Mouse (Mus musculus): Measurements from ENCODE around the gene Rnf5.

Rnf5 gene

DNA sequence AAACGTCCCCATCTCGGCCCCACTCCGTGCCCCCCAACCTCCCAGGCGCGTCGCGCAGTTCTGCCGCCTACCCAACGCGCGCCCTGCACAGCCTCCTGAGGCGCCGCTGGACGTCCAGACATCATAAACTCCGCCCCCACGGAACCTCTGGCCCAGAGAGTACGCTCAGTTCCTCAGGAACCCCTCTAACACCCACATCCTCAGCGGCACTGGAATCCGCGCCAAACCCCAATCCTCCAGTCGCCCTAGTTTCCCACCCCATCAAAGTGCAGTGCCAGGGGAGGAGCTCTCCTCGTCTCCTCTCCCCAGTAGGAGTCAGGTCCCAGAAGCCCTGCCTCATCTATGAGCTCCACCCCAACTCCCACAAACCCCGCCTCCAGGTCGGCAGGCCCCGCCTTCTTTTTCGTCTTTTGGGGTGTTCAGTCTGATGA lies 28.8 kb upstream of the Rnf5 start:
- peak; percentile 47 for DNase-seq (ENCODE audit: extremely low spot score, low spot score)

DNA sequence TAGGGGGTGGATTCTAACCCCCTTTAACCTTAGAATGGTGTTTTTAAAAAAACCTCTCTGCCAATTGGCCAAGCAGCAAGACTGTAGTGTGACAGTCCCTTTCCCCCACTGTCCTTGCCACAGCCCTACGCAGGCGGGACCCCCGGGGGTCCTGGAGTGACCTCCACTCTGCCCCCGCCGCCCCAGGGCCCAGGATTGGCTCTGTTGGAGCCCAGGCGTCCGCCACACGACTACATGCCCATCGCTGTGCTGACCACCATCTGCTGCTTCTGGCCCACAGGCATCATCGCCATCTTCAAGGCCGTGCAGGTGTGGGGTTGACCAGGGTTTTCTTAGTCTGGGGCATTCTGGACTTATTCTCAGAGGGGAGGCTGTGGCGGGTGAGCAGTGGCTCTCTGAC lies 28.2 kb upstream of the Rnf5 start:
- no peak for DNase-seq (ENCODE audit: extremely low spot score, low spot score)

DNA sequence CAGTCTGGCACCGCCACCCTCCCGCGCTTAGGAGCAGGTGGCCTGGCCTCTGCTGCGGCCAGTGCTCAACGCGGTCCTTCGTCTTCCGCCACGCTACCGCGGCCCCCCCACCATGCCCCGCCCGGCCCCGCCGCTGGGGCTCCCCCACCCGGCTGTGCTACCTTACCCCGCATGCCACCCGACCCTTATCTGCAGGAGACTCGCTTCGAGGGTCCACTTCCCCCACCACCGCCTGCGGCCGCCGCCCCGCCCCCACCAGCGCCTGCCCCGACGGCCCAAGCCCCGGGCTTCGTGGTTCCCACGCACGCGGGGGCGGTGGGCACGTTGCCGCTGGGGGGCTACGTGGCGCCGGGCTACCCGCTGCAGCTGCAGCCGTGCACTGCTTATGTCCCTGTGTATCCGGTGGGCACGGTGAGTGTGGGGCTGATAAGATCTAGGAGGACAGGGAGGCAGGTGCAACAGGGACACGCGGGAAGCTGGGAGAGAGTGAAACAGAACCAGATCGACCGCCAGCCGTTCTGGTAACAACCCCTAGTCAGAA lies 27.3 kb upstream of the Rnf5 start:
- no peak for DNase-seq (ENCODE audit: extremely low spot score, low spot score)

DNA sequence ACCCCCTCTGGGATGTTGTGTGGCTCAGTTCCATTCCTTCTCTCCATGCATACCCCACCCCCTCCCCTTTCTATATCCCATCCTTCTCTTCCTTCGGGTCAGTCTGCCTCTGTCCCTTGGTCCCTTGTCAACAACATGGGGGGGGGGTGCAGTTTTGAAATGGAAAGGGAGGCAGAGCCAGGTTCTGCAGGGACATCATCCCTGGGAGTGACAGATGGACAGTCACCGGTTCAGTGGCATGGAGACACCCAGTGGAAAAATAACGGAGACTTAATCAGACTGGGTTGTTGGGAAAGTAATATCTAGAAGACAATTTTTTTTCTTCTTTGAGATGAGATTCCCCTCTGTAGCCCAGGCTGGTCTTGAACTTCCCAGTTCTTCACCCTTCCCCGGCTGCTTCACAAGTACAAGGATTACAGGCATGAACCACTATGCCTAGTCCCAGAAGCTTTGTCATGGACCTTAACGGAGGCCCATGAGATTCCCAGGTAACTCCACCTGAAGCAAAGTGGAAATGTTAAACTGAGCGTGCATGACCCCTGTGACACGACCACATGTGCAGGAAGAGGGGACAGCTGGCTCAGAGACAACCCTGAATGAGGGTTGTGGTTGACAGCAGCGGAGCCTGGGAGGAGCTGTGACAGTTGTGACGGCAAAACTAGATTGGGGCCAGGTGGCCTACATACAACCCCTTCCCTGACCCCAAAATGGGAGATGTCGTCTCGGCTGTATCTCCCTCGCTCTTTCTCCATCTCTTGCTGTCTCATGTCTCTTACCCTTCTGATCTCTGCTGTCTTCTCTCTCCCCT lies 26.5 kb upstream of the Rnf5 start:
- DNase-seq (ENCODE audit: extremely low spot score, low spot score): no peak

DNA sequence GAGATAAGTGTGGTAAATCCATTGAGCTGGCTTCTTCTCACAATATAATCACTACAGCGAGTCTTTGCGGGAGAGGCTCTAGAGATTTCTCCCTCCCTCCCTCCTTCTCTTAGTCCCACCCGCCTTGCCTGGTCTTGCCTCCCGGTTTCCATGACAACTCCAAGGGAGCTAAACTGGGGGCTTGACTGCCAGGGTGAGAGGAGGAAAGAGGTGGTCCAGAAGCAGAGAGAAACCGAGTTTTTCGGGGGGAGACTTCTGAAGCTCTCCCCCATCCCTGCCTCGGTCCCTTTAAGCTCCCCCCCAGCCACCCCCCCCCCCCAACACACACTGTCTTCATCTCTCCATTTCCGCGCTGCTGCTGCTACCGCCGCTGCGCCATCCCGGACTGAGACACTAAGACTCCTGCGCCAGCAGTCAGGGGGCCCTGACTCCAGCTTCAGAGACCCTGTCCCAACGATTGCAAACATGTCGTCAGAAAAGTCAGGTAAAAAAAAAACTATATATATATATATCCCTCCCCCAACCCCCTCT lies 25.8 kb upstream of the Rnf5 start, which contains the start of gene Prrt1:
TSS of gene Prrt1 (plus strand) at position 313 of the 531 bp plus-strand sequence.
- DNase-seq (ENCODE audit: extremely low spot score, low spot score): peak; percentile 42

DNA sequence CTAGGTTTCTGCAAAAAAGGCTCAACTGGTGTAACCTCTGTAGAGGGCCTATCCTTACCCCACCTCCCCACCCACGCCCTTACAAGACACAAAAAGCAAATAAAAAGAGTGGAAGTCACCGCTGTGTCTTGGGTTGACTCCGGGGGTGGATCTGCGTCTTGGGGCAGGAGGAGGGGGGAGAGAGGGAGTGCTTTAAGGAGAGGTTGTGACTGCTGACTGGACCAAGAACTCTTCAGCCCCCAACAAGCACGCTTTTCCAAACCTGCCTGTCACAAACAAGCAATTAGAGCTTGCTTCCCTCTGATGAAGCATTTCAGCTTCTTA lies 25.1 kb upstream of the Rnf5 start:
- no peak for DNase-seq (ENCODE audit: extremely low spot score, low spot score)

DNA sequence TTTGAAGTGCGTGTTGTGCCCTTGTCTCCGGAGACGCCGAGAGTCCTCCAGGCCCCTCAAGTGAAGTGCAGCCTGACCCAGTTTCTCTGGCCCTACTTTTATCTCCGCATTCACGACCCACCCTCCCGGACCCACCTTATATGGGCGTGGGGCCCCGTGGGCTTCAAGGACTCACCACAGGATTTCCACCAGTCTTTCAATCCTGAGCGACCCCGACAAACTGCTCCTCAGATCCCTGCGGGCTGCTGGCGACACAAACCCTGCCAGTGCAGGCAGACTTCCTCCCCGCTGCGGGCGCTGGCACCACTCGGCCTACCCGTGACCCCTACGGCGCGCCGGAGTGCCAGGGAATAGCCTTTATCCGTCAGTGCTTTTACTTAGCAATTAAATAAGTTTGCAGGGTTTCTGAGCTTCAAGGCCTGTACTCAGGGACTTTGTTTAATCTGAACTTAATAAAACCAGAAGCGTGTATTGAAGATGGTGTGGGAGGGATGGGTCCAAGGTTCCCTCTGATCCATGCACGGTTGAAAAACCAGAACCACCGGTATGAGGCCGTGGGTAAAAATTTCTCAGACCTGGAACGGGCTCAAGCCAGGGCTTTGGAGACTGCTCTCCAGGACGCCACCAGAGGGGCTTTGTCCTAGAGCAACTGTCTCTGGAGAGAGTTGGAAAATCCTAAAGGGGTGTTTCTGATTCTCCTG lies 24.6 kb upstream of the Rnf5 start, which contains the start of gene Ppt2:
TSS of gene Ppt2 (minus strand) at position 568 of the 701 bp plus-strand sequence.
- no peak for DNase-seq (ENCODE audit: extremely low spot score, low spot score)

DNA sequence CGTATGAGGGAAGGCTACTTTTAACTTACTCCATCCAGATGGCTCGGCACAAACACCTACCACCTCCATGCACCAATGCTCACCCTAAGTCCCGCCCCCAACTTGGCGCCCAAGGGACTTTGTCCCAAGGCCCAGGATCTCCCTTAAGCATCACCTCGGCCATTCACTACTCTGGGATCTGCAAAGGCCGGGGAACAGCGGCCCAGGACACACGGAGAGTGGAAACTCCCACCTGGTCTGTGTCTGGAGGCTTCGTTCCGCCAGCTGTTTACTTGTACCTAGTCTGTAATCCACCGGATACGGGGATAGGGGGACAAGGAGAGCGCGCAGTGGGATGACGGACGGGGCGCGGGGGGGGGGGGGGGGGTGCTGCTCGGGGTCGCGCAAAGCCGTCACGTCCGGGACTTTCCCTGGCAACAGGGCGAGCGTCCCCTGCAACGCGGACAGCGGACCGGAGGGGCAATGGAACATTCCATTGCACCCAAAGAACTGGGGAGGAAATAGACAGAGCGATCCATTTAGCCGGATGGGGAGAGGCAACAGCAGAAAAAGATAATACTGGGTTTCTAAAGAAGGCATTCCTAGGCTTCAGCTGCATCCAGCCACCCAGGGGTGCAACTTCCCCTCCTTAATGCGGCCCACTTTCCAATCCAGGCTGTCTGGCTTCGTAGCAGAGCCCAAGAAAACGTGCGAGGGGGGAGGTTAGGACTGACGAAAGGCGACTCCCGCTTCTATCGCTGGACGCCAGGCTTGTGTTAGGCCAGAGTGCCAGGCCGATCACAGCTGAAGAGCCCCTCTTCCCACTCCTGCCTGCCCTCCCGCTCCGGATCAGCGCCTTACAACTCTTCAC lies 23.8 kb upstream of the Rnf5 start:
- peak; percentile 90 for DNase-seq (ENCODE audit: extremely low spot score, low spot score)

DNA sequence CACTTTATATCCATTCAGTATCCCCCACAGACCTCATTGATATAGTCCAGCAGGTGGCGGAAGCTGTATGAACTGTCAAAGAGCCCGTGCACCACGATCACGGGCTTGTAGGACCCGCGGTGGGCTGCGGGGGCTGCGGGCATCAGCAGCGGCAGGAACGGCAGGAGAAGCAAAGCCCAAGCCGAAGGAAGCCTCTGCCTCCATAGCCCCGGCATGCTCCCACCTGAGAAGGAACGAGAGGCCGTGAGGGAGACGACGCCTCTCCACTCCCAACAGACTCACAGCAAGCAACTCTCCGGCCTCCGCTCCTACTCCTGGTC lies 23.2 kb upstream of the Rnf5 start:
- peak; percentile 57 for DNase-seq (ENCODE audit: extremely low spot score, low spot score)

DNA sequence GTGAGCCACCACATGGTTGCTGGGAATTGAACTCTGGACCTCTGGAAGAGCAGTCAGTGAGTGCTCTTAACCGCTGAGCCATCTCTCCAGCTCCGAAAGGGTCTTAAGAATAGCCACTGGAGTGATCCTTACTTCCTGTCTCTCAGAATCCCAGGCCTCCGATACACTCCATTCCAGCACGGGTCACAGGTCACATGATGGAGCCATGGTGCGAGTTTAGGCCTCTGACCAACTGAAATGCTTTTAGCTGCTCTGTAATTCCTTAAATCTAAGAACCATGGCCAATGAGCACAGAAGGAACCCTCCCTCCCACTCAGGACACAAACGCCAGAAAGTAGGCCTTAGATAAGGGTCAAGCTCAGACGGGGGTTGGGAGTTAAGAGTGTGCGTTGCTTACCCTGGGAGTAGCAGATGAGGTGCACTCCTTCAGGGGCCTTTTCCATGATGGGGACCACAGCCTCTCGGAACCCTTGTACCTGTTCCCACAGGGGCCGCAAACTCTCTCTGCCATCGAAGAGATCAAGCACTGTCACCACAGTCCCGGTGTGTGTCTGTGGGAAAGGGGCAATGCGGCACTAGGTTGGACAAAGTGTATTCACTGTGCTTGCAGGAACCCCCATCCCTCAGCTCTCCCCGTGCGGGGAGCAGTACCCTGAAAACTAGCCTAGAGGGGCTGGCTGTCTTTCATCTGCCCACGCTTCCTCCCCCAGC lies 22.7 kb upstream of the Rnf5 start:
- DNase-seq (ENCODE audit: extremely low spot score, low spot score): no peak

DNA sequence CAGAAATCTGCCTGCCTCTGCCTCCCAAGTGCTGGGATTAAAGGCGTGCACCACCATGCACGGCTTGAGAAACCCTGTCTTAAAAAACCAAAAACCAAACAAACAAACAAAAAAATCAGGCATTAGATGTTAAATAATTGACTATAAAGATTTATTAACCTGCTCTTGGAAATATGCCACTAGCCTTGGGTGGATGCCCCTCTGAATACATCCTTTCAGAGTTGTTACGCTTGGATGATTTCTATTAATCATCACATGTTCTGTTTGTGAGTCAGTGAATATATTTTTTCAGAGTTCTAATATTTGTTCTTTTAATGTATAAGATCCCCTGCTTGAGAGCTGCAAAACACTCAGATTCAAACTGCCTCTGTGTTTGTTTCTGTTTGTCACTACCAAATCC lies 21.5 kb upstream of the Rnf5 start:
- no peak for DNase-seq (ENCODE audit: extremely low spot score, low spot score)

DNA sequence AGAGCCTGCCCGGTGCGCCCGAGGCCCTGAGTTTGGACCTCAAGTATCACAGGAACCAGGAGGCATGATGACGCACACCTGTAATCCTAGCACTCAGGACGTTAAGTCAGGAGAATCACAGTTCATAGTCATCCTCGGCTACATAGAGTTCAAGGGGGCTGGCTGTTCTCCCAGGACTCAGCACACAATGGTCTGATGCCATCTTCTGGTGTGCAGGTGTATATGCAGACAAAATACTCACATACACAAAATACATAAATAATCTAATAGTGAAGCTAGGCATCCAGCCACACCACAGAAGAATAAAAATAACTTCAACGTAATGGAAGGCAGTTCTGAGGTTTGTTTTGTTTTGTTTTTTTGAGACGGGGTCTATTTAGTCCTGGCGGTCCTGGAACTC lies 19.7 kb upstream of the Rnf5 start:
- no peak for DNase-seq (ENCODE audit: extremely low spot score, low spot score)

DNA sequence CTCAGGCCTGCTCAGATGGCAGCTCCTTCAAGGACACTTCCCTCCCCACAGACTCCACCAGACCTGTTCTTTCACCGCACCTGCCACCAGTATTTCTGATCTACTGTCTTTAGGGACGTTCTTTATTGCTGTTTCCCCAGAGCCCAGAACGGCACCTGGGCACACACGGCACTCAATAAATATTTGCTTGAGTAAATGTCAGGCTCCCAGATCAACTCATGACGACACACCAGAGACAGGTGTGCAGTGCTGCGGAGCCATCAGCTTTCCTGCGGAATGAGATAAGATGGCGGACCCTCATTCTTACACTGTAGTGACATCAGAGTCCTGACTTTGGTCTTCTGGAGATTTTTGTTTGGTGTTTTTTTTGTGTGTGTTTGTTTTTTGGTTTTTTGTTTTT lies 17.5 kb upstream of the Rnf5 start:
- DNase-seq (ENCODE audit: extremely low spot score, low spot score): no peak

DNA sequence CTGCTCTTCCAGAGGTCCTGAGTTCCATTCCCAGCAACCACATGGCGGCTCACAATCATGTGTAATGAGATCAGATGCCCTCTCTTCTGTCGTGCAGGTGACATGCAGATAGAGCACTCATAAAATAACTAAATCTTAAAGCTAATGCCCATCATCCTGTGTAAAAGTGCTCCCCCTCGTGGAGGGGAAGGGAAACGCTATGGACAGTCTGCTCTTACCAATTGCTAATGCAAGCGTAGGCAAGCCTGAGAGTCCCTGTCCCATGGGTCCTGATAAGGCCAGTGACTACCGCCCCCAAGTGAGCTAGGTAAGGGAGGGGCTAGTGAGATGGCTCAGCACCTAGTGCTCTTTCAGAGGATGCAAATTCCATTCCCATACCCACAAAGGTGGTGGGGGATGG lies 15.5 kb upstream of the Rnf5 start:
- DNase-seq (ENCODE audit: extremely low spot score, low spot score): peak; percentile 62

DNA sequence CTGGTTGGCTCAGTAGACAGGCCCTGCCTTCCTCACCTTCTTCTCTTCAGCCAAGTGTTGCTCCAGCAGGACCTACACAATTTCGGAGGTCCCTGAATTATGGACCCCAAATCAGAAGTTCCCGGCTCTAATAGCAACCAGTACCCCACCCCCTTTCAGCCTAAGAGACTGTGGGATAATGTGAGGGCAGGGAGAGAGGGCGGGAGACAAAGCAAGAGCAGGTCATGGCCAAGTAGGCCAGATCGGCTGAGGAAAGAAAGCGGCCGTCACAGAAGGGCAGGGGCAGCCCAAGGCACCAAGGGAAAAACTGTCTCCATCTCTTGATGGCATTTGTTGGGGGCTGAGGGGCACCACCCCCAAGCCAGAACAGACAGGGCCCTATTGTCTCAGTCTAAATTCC lies 12.4 kb upstream of the Rnf5 start, which contains the start of gene Egfl8:
TSS of gene Egfl8 (minus strand) at position 101 of the 400 bp plus-strand sequence.
- DNase-seq (ENCODE audit: extremely low spot score, low spot score): no peak

DNA sequence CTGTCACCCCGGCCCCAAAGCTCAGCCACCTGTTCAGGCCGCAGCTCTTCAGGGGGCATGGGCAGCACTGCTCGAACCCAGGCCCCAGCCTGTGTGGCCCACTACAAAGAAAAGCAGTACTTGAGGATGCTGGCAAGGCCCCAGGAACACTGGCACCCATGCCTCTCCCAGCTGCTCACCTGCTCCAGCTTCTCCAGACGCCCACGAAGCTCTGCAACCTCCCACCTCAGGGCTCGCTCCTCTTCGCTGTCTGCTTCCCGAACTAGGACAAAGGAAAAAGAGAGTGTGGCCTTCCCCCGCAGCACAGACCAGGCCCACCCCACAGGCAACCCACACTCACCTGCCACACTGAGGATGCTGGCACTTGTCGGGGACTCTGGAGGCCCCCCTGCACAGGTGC lies 10.3 kb upstream of the Rnf5 start:
- no peak for DNase-seq (ENCODE audit: extremely low spot score, low spot score)

DNA sequence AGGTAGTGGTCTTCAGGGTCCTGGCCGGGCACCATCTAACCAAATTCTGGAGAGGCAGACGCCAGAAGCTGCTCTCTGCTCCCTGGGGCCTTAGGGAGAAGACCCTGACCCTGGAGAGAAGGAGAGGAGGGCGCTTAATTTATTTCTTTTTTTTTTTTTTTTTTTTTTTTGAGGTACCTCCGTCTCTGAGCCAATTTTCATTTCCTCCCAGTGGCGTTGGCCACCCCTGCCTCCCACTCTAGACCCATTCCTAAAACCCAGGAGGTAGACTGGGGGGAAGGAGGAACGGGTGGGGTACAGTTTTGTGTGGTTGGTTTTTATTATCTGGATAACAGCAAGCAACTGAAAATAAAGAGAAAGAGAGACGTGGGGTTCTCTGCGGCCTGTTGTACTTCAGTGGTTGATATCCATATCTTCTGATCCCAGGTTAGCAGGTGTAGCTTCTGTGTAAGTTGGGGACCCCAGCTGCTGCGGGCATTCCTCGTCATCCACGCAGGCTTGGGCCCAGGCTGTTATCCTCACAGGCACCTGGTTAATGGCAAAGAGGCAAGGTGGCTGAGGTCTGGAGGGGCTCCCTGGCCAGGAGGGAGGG lies 9.7 kb upstream of the Rnf5 start:
- no peak for DNase-seq (ENCODE audit: extremely low spot score, low spot score)

DNA sequence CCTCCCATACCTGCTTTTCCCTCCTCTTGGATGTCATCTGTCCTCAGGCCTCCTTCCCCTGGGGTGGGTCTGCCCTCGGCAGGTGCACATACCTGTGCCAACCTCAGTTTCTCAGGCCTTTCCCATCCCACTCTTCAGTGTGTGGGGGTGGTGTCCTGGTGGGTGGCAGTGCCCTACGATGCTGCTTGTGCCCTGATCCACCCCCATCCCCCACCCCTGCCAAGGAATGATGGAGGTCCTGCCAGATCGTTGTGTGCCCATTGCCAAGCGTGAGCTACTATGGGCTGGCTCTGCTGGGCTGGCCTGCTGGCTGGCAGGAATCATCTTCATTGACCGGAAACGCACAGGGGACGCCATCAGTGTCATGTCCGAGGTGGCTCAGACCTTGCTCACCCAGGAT lies 7.6 kb upstream of the Rnf5 start:
- DNase-seq (ENCODE audit: extremely low spot score, low spot score): no peak

DNA sequence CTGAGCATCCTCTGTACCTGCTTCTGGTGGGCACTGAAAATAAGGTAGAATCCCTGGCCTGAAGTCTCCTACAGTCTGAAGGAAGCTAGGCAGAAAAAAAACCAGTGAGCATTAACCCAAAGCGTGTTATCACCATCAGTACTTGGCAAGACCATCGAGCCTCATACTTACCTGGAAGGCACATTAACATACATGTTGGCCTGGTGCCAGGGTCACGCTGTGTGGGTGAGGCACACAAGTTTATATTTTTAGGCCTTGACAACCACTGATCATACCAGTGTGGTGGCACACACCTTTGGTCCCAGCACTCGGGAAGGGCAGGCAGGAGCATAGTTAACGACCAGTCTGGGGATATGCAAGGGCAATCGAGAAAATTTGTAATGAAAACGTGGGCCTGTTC lies 4.5 kb upstream of the Rnf5 start:
- DNase-seq (ENCODE audit: extremely low spot score, low spot score): no peak

DNA sequence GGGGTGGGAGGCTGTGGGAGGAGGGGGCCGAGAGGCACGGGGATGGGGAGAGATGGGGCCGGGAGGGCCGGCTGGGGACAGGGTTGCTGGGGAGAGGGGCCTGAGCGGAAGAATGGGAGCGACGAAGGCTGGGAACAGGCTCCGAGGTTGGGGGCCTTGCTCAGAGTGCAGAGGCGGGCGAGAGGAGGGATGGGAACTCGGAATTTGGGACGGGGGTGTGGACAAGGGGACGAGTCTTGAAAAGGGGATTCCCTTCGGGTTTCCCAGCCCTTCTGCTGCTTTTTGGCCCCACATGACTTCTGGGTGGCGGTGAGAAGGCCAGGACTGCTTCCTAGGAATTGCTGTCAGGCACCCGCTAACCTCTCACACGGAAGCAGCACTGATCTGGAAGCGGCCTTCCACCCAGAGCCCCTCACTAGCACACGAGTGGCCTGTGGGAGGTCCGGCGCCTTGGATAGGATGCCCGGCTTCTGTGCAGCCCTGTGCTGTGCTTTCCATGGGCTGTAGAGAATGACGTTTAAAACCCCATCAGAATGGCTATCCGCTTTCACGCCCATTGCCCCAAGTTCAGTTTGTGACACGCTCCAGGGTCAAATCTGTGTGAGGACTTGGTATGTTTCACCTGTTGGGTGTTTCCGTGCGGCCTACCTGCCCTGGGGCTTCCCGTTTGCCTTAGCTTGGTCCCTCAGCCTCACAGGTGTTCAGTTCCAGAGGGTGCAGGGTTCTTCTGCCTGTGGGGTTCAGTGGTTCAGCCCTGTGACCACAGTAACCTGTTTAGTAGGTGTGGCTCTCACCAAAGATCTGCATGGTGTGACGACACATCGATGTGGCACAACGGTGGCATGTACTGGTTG lies 2.9 kb upstream of the Rnf5 start:
- no peak for DNase-seq (ENCODE audit: extremely low spot score, low spot score)
